Mouse (Mus musculus) hindbrain, embryonic 13.5 days (tissue): ENCODE measurements at regions not wholly inside any gene's neighbourhood (a gene's known extent, or its start where the extent isn't known, plus 50 kb on each side); places are given as distances from the start of the nearest gene placed in this dataset.

Source experiments
- ATAC-seq: fragments of 200-750 bp; cut with Nextera tagmentation; 2 replicates; pipeline ENCODE4 v1.8.0; 2017; ENCODE audit warnings: moderate TSS enrichment; ENCODE audit not compliant: low FRiP score
- H3K27ac ChIP-seq: fragments of 300-500 bp; sonication (generic); 2 replicates; pipeline ENCODE4 v1.5.1; 2015; ENCODE audit warnings: inconsistent platforms, mild to moderate bottlenecking, moderate library complexity
- H3K27me3 ChIP-seq: fragments of 300-500 bp; sonication (generic); 2 replicates; pipeline ENCODE4 v1.6.1; 2015; ENCODE audit warnings: mild to moderate bottlenecking, inconsistent platforms
- H3K36me3 ChIP-seq: fragments of 300-500 bp; sonication (generic); 2 replicates; pipeline ENCODE4 v1.6.1; 2015; ENCODE audit warnings: mild to moderate bottlenecking, inconsistent platforms
- H3K4me1 ChIP-seq: fragments of 300-500 bp; sonication (generic); replicated peaks from 2 replicates; pipeline ENCODE4 v1.6.1; 2015; ENCODE audit warnings: inconsistent platforms
- H3K4me2 ChIP-seq: fragments of 300-500 bp; sonication (generic); 2 replicates; pipeline ENCODE4 v1.6.1; 2015; ENCODE audit warnings: inconsistent platforms, mild to moderate bottlenecking, moderate library complexity
- H3K4me3 ChIP-seq: fragments of 300-500 bp; sonication (generic); 2 replicates; pipeline ENCODE4 v1.5.1; 2015; ENCODE audit warnings: mild to moderate bottlenecking, inconsistent platforms
- H3K9ac ChIP-seq: fragments of 300-500 bp; sonication (generic); 2 replicates; pipeline ENCODE4 v1.6.1; 2015; ENCODE audit warnings: mild to moderate bottlenecking, inconsistent platforms
- H3K9me3 ChIP-seq: fragments of 300-500 bp; sonication (generic); 2 replicates; pipeline ENCODE4 v1.6.1; 2016; ENCODE audit warnings: inconsistent platforms
- WGBS: fragments of 180-500 bp; shearing (Covaris S2); methylation state at CpG from one replicate; pipeline ENCODE4 v1.1.7; 2015; 5-methylcytosine and 5-hydroxymethylcytosine counted together

GRCm38 (mm10) chr4:90437375-90438190, 219.0 kb downstream of the Zfp352 start:
- ATAC-seq: peak; percentile 100
- H3K27me3 ChIP-seq: no peaks in the 10 kb centered on the region
- no peaks in the 10 kb centered on the region for H3K36me3 ChIP-seq
- peak overlapping the region; percentile 42 for H3K4me2 ChIP-seq
- no peak overlapping the region for H3K9ac ChIP-seq
- 38% methylated on average over 7 of the region's 7 CpGs for WGBS
- peak overlapping the region; percentile 16; the same call in 1 of the 2 replicates for H3K4me3 ChIP-seq
- H3K4me1 ChIP-seq: peaks cover 7% of the 10 kb centered on the region; the same call in 1 of the 2 replicates
- H3K9me3 ChIP-seq: no peaks in the 10 kb centered on the region
- H3K27ac ChIP-seq: peak overlapping the region; percentile 64

GRCm38 (mm10) chr4:90438191-90438922, 219.7 kb downstream of the Zfp352 start:
- ATAC-seq: peak; percentile 57
- no peak overlapping the region for H3K9ac ChIP-seq
- no peak overlapping the region for H3K4me3 ChIP-seq
- WGBS: 61% methylated on average over 10 of the region's 10 CpGs
- peaks cover 7% of the 10 kb centered on the region; the same call in 1 of the 2 replicates for H3K4me1 ChIP-seq
- no peaks in the 10 kb centered on the region for H3K27me3 ChIP-seq
- no peaks in the 10 kb centered on the region for H3K9me3 ChIP-seq
- H3K36me3 ChIP-seq: no peaks in the 10 kb centered on the region
- H3K4me2 ChIP-seq: peak overlapping the region; percentile 42
- H3K27ac ChIP-seq: peak overlapping the region; percentile 64

GRCm38 (mm10) chr4:90445268-90445667, 226.6 kb downstream of the Zfp352 start:
- Histone ChIP-seq H3K36me3 (no peaks in the 10 kb centered on the region), H3K4me2 (no peak overlapping the region), H3K27me3 (no peaks in the 10 kb centered on the region), H3K9me3 (no peaks in the 10 kb centered on the region), H3K9ac (no peak overlapping the region), H3K27ac (no peak overlapping the region), H3K4me3 (no peak overlapping the region), H3K4me1 (no peaks in the 10 kb centered on the region)
- no peak for ATAC-seq
- WGBS: 66% methylated on average over 3 of the region's 3 CpGs

- Histone ChIP-seq H3K4me1 (no peaks in the 10 kb centered on the region), H3K27me3 (no peaks in the 10 kb centered on the region), H3K4me2 (no peak overlapping the region), H3K27ac (no peak overlapping the region), H3K36me3 (no peaks in the 10 kb centered on the region), H3K4me3 (no peak overlapping the region), H3K9ac (no peak overlapping the region), H3K9me3 (no peaks in the 10 kb centered on the region)
- ATAC-seq: no peak
Observed at GRCm38 (mm10) chr4:90452576-90452975, 234.0 kb downstream of the Zfp352 start.

- no peaks in the 10 kb centered on the region for H3K36me3 ChIP-seq
- no peak overlapping the region for H3K4me2 ChIP-seq
- no peak overlapping the region for H3K9ac ChIP-seq
- no peak for ATAC-seq
- WGBS: 86% methylated on average over 3 of the region's 3 CpGs
- no peaks in the 10 kb centered on the region for H3K9me3 ChIP-seq
- H3K27ac ChIP-seq: no peak overlapping the region
- no peaks in the 10 kb centered on the region for H3K4me1 ChIP-seq
- no peak overlapping the region for H3K4me3 ChIP-seq
- no peaks in the 10 kb centered on the region for H3K27me3 ChIP-seq
Observed at GRCm38 (mm10) chr4:90453029-90453428, 234.4 kb downstream of the Zfp352 start.

GRCm38 (mm10) chr4:90496891-90497610, 278.4 kb downstream of the Zfp352 start:
- no peaks in the 10 kb centered on the region for H3K27me3 ChIP-seq
- no peaks in the 10 kb centered on the region for H3K9me3 ChIP-seq
- H3K27ac ChIP-seq: no peak overlapping the region
- H3K9ac ChIP-seq: no peak overlapping the region
- ATAC-seq: no peak
- H3K4me3 ChIP-seq: no peak overlapping the region
- no peaks in the 10 kb centered on the region for H3K36me3 ChIP-seq
- no peaks in the 10 kb centered on the region for H3K4me1 ChIP-seq
- 83% methylated on average over 5 of the region's 5 CpGs for WGBS
- no peak overlapping the region for H3K4me2 ChIP-seq
